Mouse (Mus musculus) heart, adult 2 months (tissue): Measurements from ENCODE around the gene Zscan2.

ENCODE experiments used
- CTCF ChIP-seq: fragments of 200-600 bp; IDR thresholded peaks from 2 replicates; pipeline ENCODE4 v1.8.1; 2022; ENCODE audit warnings: antibody characterized with exemption, mild to moderate bottlenecking, moderate library complexity
- EP300 ChIP-seq: fragments of 200-500 bp; IDR thresholded peaks from 2 replicates; pipeline ENCODE4 v1.6.1; 2011; ENCODE audit warnings: low read depth, low read length, control low read depth; ENCODE audit not compliant: insufficient read depth
- POLR2A ChIP-seq: fragments of 200-500 bp; IDR thresholded peaks from 2 replicates; pipeline ENCODE4 v1.6.1; 2011; ENCODE audit warnings: mild to moderate bottlenecking, low read depth, low read length, control low read depth; ENCODE audit not compliant: insufficient read depth

DNA sequence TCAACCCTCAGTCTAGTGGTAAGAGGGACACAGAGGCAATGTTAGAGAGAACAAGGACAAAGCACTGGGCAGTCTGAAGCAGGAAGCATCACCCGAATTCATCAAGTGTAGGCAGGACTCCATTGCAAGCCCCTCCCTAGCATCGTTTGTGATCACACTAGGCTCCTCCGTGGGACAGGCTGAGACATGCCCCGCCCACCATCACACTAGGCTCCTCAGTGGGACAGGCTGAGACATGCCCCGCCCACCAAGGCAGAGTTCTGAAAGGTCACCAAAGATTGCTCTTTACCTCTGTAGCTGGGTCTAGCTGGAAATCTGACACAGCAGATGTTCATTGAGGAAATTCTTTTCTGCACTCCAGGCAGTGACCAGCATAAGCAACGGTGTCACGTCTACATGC lies 50.3 kb downstream of the Zscan2 start:
- TF ChIP-seq EP300 (no peak), CTCF (no peak), POLR2A (no peak)
